ENCODE assay signal across 18 mouse cellular contexts in genomic region chr6:94658136-94658480, GRCm38 (mm10). TPM values are rescaled to one million over a fixed set of nuclear protein-coding genes. Genes with fewer than 3 reads are reported as not detected.
A peak's percentile ranks its signal among the peaks of the same experiment; 100 is the strongest.
DNase-seq lines count a peak whose midpoint lies in the region; ATAC-seq and TF ChIP-seq lines count a peak whose summit lies in the region.
"Had no signal": no experiment of that assay in that cellular context is flagged by ENCODE, and none has a peak within 500 bp of the region (broad histone marks: within the 10 kb centered on the region; RNA-seq: fewer than 3 reads in every experiment).

No protein-coding gene starts in this region.

- no peak for DNase-seq in kidney, adult 8-10 months
- DNase-seq in yolk sac, embryonic 10.5 days (ENCODE audit: low spot score), result peak; percentile 27
- DNase-seq in urinary bladder, adult 2 months (ENCODE audit: low spot score), result no peak
- DNase-seq: cerebellum, adult 2 months; kidney, postnatal 36 days; layer of hippocampus, postnatal 36 days; lung, postnatal 14 days; thymus, adult 18-20 months had no signal

- WGBS in heart, embryonic 12.5 days, result 49% methylated on average over 6 of the region's 6 CpGs
- 51% methylated on average over 6 of the region's 6 CpGs for WGBS in heart, embryonic 11.5 days (ENCODE audit: insufficient replicate concordance)
- WGBS in kidney, embryonic 15.5 days, result 10% methylated on average over 6 of the region's 6 CpGs

- H3K9me3 ChIP-seq in heart, embryonic 12.5 days (replicated peaks), result no peaks in the 10 kb centered on the region
- no peaks in the 10 kb centered on the region for H3K9me3 ChIP-seq in heart, embryonic 11.5 days (replicated peaks; ENCODE audit: control insufficient read depth, low read length)
- no peaks in the 10 kb centered on the region for H3K9me3 ChIP-seq in kidney, embryonic 15.5 days (replicated peaks)
- H3K9me3 ChIP-seq: forebrain, embryonic 15.5 days; liver, embryonic 15.5 days had no signal

- H3K36me3 ChIP-seq in heart, embryonic 12.5 days, result 0 out of 2 replicates have a peak, but pooled peaks cover 2% of the 10 kb centered on the region
- H3K36me3 ChIP-seq in heart, embryonic 11.5 days (ENCODE audit: control insufficient read depth, insufficient read depth, low read length), result 0 out of 2 replicates have a peak, but pooled peaks cover 2% of the 10 kb centered on the region
- H3K36me3 ChIP-seq in kidney, embryonic 15.5 days, result no peaks in the 10 kb centered on the region
- H3K36me3 ChIP-seq: forebrain, embryonic 15.5 days; liver, embryonic 15.5 days had no signal

- H3K4me3 ChIP-seq in heart, embryonic 12.5 days, result no peak overlapping the region
- H3K4me3 ChIP-seq in heart, embryonic 11.5 days (ENCODE audit: low read depth, low read length), result no peak overlapping the region
- H3K4me3 ChIP-seq in kidney, embryonic 15.5 days (replicated peaks), result no peak overlapping the region
- no peak overlapping the region for H3K4me3 ChIP-seq in embryonic fibroblast, embryonic 13.5 days (ENCODE audit: insufficient read depth, low read length)
- H3K4me3 ChIP-seq: erythroblast, embryonic 14.5 days; forebrain, embryonic 15.5 days; liver, embryonic 15.5 days had no signal

- H3K4me2 ChIP-seq in heart, embryonic 12.5 days, result no peak overlapping the region
- no peak overlapping the region for H3K4me2 ChIP-seq in heart, embryonic 11.5 days
- peak overlapping the region; percentile 34 for H3K4me2 ChIP-seq in kidney, embryonic 15.5 days
- H3K4me2 ChIP-seq: forebrain, embryonic 15.5 days; liver, embryonic 15.5 days had no signal

- H3K27me3 ChIP-seq in heart, embryonic 12.5 days (replicated peaks), result no peaks in the 10 kb centered on the region
- H3K27me3 ChIP-seq in heart, embryonic 11.5 days (ENCODE audit: control insufficient read depth, insufficient read depth, low read length), result no peaks in the 10 kb centered on the region
- H3K27me3 ChIP-seq in kidney, embryonic 15.5 days, result no peaks in the 10 kb centered on the region
- H3K27me3 ChIP-seq: CH12.LX; forebrain, embryonic 15.5 days; liver, embryonic 15.5 days had no signal

- no peak for ATAC-seq in heart, embryonic 12.5 days (ENCODE audit: insufficient number of reproducible peaks, low FRiP score)
- ATAC-seq in heart, embryonic 11.5 days (replicated peaks; ENCODE audit: insufficient number of reproducible peaks, low FRiP score, low TSS enrichment), result no peak
- no peak for ATAC-seq in kidney, embryonic 15.5 days (replicated peaks; ENCODE audit: low FRiP score)
- ATAC-seq: activated CD4-positive, CD25-positive, alpha-beta regulatory T cell, adult 4 months; forebrain, embryonic 15.5 days; hindbrain, postnatal 0 days had no signal

- no peak for TF ChIP-seq CTCF in embryonic fibroblast, embryonic 13.5 days (IDR thresholded peaks at IDR 0.05; ENCODE audit: borderline replicate concordance, insufficient read depth, low read length)

- no peak for TF ChIP-seq POLR2A in embryonic fibroblast, embryonic 13.5 days (IDR thresholded peaks at IDR 0.05; ENCODE audit: low read depth, low read length)

- 0 out of 2 replicates have a peak overlapping the region, but pooled peaks have one; percentile 5 for H3K27ac ChIP-seq in heart, embryonic 12.5 days (ENCODE audit: poor library complexity, severe bottlenecking)
- H3K27ac ChIP-seq in heart, embryonic 11.5 days (ENCODE audit: low read depth, low read length), result no peak overlapping the region
- peak overlapping the region; percentile 79 for H3K27ac ChIP-seq in kidney, embryonic 15.5 days
- peak overlapping the region; percentile 91 for H3K27ac ChIP-seq in embryonic fibroblast, embryonic 13.5 days (ENCODE audit: insufficient read depth, low read length)
- H3K27ac ChIP-seq: forebrain, embryonic 15.5 days; hindbrain, postnatal 0 days; liver, embryonic 15.5 days had no signal

- H3K9ac ChIP-seq in heart, embryonic 12.5 days, result no peak overlapping the region
- H3K9ac ChIP-seq in heart, embryonic 11.5 days (ENCODE audit: low read depth, low read length), result no peak overlapping the region
- no peak overlapping the region for H3K9ac ChIP-seq in kidney, embryonic 15.5 days
- H3K9ac ChIP-seq: forebrain, embryonic 15.5 days; liver, embryonic 15.5 days had no signal

- peaks cover 47% of the 10 kb centered on the region for H3K4me1 ChIP-seq in heart, embryonic 12.5 days (replicated peaks)
- peaks cover 17% of the 10 kb centered on the region for H3K4me1 ChIP-seq in heart, embryonic 11.5 days (ENCODE audit: control insufficient read depth, insufficient read depth, low read length)
- H3K4me1 ChIP-seq in kidney, embryonic 15.5 days, result peaks cover 68% of the 10 kb centered on the region
- H3K4me1 ChIP-seq in embryonic fibroblast, embryonic 13.5 days (ENCODE audit: control insufficient read depth, insufficient read depth, low read length), result peaks cover 22% of the 10 kb centered on the region

RNA-seq across cellular contexts. Expression of gene Lrig1, which starts 41.9 kb away (rescaled TPM):
- 14.6 and 16.5 TPM in 2 replicates for polyA plus RNA-seq in heart, embryonic 12.5 days (2016; fragmentation: Nextera tagmentation; extraction: Ambion mirVana)
- polyA plus RNA-seq in heart, embryonic 11.5 days (2014; fragmentation: Nextera tagmentation; extraction: Ambion mirVana), result 10.9 and 11.8 TPM in 2 replicates
- polyA plus RNA-seq in kidney, embryonic 15.5 days (2015; fragmentation: Nextera tagmentation; extraction: Ambion mirVana), result 7.3 and 8.1 TPM in 2 replicates
- polyA plus RNA-seq in embryonic fibroblast, embryonic 13.5 days (2011; ENCODE audit: insufficient read length, low read depth, missing spikeins), result 34.6 and 44.5 TPM in 2 replicates
- polyA plus RNA-seq in urinary bladder, adult 2 months (2012; rRNA removed), result 10.8 and 13.8 TPM in 2 replicates
